Mouse (Mus musculus): ENCODE measurements at regions not wholly inside any gene's neighbourhood (a gene's known extent, or its start where the extent isn't known, plus 50 kb on each side); places are given as distances from the start of the nearest gene placed in this dataset.

- no peak for DNase-seq (ENCODE audit: extremely low spot score, low spot score)
These were observed 269.7 kb upstream of the Irx3 start for GRCm38 (mm10) chr8:92071305-92072253.

DNA sequence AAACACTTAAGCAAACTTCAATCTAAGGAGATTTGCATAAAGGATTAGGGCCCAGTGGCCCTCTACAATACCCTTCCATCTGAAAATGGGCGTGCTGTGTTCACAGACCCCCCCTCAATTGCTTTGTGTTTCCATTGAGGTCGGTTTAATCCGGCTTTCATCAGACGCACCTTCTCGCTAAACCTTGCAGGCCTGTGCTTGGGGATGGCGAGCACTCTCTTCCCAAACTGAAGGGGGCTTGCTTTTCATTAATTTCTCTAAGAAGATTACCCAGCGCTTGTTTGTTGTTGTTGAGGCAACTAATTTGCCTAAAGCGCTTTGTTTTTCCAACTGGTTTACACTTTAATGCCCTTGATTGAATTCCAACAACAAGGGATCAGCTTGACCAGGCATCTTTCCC lies 268.8 kb upstream of the Irx3 start:
- DNase-seq (ENCODE audit: extremely low spot score, low spot score), result no peak

DNA sequence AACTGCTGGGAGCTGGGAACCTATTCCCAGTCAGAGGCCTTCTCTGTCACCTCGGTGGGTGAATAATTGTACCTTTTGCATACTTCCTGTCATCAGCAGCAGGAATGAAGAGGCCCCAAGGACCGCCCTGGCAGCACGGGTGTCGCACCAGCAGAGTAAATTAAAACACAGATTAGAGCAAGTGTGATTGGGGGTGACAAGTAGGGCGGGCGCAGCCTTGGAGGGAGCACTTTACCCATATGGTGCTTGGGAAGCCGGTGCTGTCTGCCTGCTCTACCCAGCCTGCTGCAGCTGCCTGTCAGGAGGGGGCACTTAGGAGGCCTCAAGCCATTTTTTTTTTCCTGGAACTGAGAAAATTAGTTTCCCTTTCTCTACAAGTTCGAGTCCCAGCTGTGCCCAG lies 264.6 kb upstream of the Irx3 start:
- no peak for DNase-seq (ENCODE audit: extremely low spot score, low spot score)

DNA sequence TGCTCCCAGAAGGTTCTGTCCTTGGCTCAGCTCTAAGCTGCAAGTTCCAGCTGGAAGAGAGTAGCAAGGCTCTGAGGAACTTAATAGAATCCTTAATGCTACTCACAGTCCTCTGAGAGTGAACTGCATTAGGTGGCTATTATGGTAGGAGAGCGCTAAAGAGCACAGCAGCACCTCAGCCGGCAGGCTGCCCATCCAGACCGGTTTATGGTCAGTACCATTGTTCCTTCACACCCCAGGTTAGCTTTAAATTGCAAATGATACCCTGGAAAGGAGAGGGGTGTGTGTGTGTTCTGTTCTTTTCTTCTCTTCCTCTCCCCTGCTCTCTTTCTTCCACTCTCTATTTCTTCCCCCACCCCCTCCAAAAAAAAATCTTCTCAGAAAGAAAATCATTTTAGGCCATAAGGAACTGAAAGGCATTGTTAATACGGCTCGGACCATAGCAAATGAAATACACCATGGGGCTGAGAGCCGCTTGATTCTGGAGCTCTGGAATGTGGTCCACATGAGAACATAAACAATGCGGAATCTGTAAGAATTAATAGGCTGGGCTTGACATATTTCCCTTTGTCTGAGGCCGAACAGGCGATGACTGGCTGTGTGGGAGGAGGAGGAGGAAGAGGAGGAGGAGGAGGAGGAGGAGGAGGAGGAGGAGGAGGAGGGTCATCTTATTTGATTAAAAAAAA lies 263.8 kb upstream of the Irx3 start:
- no peak for DNase-seq (ENCODE audit: extremely low spot score, low spot score)

DNA sequence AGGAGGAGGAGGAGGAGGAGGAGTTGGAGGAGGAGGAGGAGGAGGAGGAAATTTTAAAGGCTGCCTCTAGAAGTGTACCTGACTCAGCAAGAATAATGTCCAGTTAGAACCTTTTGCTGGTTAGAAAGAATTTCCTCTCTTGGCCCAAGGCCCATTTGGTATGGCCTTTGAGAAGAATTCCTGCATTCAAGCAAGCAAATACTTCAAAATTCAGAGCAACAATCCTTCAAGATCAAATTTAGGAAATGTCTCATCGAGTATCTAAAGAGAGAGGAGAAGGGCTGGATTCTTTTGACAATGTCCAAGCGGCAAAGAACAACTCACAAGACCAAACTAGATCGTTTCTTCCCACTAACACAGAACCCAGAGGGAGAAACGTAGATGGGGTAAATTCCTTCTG lies 263.1 kb upstream of the Irx3 start:
- no peak for DNase-seq (ENCODE audit: extremely low spot score, low spot score)

GRCm38 (mm10) chr8:92064175-92064821 lies 262.4 kb upstream of the Irx3 start:
- DNase-seq (ENCODE audit: extremely low spot score, low spot score), result peak; percentile 31

DNA sequence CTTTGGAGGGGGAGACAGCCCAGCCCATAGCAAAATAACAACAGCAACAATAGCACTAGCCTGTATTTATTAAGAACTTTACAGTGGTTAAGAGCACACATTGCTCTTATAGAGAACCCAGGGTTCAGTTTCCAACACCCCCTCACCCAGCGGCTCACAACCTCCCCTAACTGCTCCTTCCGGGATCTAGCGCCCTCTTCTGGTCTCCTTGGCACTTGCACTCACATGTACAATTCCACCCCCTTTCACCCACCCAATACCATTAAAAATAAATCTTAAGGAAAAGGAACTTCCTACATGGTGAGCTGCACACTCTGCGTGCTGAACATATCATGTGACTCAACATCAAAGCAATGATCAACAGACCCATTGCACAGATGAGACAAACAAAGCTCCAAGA lies 261.5 kb upstream of the Irx3 start:
- no peak for DNase-seq (ENCODE audit: extremely low spot score, low spot score)

GRCm38 (mm10) chr8:92059471-92059870 lies 257.6 kb upstream of the Irx3 start:
- no peak for DNase-seq (ENCODE audit: extremely low spot score, low spot score)

DNA sequence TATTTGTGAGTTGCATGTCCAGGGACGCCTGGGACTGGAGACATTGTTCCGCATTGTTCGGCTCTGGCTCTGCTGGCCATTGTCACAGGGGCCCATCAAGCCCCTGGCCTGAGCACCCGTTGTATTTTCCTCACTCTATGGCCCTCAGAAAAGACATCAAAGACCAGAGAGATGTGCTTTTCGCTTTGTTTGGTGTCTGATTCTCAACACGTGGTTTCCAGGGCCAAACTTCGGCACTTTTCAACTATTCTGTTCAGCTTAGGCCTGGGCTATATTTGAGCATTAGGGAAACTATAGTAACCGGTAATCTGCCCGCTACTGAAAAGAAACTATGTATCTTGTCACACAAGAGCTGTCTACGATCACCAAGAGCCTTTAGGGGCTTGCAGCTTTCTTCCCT lies 257.1 kb upstream of the Irx3 start:
- no peak for DNase-seq (ENCODE audit: extremely low spot score, low spot score)

DNA sequence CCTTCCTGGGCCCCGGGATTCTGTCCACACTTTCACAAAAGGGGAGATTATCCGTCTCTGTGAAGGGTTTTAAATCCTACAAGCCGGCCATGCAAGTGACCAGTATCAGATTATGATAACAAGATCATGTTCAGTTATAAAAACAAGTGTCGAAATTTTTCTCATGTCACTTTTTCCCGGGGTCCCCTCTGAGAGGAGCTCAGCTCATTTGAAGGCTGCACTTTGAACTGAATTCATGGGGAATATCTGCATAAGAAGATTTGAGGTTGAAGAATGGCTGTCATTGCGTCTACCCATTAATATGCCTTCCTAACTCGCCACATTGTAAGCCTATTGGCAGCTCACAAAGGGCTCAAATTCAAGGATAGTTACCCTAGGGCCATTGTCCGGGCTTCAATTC lies 256.0 kb upstream of the Irx3 start:
- no peak for DNase-seq (ENCODE audit: extremely low spot score, low spot score)

- no peak for DNase-seq (ENCODE audit: extremely low spot score, low spot score)
These were observed 253.7 kb upstream of the Irx3 start for GRCm38 (mm10) chr8:92055590-92055989.

DNA sequence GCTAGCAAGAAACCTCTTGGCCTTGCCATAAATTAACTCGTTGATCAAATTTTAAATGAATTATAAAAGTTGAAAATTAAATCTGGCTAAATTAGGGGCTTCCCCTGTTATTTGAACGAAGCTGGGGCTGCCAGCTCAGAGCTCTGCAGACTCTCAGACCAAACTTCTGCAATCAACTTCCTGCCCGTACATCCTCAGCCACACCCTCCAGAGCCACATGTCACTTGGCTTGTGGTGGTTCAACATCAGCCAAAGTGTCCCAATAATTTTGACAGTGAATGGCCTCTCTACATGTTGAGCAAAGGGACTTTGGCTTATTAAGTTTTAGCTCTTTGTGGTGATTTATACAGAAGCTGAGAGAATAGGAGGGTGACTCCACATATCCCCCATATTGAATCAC lies 242.8 kb upstream of the Irx3 start:
- DNase-seq (ENCODE audit: extremely low spot score, low spot score), result no peak

GRCm38 (mm10) chr8:92042951-92043350 lies 241.1 kb upstream of the Irx3 start:
- DNase-seq (ENCODE audit: extremely low spot score, low spot score), result no peak

DNA sequence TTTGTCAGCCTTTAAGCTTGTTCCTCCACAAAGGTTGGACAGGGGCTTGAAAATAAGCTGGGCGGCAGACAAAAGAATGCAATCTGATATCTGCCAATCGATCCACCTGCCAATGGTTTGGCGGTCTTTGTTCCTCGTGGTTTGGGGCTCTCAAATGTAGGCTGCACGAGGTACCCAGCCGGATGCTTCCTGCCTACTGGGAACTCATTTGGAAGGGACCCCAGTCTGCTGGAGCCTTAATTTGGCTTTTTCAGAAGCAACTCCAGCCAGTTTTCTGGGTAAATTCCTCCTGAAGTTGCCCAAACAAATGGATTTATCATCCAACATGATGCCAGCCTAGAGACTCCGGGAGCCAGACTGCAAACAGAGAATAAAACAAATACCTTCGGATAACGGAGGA lies 228.1 kb upstream of the Irx3 start:
- no peak for DNase-seq (ENCODE audit: extremely low spot score, low spot score)

GRCm38 (mm10) chr8:92029516-92029915 lies 227.6 kb upstream of the Irx3 start:
- DNase-seq (ENCODE audit: extremely low spot score, low spot score), result no peak

DNA sequence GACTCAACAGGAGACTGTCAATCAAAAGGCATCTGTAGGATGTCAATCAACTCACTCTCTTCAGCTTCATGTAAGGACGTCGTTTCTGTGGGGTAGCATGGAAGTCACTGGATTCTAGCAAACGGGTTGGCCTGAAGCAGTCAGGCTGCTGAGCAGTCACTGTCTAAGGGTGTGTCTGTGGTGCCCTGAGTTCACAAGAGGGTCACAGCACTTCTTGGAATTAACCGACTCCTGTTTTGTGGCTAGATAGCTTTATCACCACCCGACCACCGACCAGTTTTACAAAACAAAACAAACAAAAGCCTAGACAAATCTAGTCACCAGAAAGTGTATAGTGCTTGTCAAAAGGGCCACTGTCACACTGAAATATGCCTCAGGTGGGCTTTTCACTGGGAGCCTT lies 226.4 kb upstream of the Irx3 start:
- DNase-seq (ENCODE audit: extremely low spot score, low spot score), result no peak

- DNase-seq (ENCODE audit: extremely low spot score, low spot score), result no peak
These were observed 222.3 kb upstream of the Irx3 start for GRCm38 (mm10) chr8:92024133-92024532.

- no peak for DNase-seq (ENCODE audit: extremely low spot score, low spot score)
These were observed 219.7 kb upstream of the Irx3 start for GRCm38 (mm10) chr8:92021521-92021920.

- DNase-seq (ENCODE audit: extremely low spot score, low spot score), result no peak
These were observed 212.8 kb upstream of the Irx3 start for GRCm38 (mm10) chr8:92014704-92015103.

DNA sequence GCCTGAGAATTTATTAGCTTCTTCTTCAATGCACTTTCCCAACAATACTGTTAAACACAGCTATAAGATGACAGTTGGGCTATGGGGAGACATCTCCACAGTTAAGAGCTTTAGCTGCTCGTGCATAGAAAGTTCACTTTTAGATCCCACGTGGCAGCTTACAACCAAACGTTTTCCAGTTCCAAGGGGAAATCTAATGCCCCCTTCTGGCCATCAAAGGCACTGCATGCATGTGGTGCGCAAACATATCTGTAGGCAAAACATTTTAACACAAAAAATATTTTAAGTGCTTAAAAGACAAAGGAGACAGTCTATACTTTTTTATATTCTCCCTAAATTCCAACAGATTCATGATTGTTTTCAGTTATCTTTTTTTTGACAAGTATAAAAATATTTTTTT lies 211.3 kb upstream of the Irx3 start:
- no peak for DNase-seq (ENCODE audit: extremely low spot score, low spot score)

DNA sequence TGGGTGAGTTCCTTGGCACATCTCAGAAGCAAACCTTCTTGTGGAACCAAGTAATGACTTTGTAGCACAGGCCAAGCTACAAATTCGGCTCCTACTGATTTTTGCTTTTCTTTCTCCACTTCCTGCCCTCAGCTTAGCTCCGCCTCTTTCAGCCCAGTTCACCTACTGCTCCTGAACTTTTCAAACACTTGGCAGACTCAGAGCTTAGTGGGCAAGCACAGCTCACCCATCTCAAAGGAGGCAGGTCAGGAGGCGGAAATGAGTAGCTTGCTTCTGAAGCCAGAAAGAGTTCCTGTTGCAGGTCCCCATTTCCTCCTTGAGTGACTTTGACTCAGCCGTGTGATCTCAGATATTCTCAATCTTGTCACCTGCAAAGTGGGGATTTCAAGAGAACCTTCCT lies 208.5 kb upstream of the Irx3 start:
- no peak for DNase-seq (ENCODE audit: extremely low spot score, low spot score)

Measured in neural tube, embryonic 10.5 days (tissue).